Mouse (Mus musculus) regulatory T cell (primary cell): ENCODE data around the gene Cyb561d2.

Source experiments
- in situ Hi-C: fragments of 300-600 bp; cut with MboI, MseI; formaldehyde crosslinking; loops from one replicate; pipeline ENCODE4 v1.15.1; 2025; ENCODE audit warnings: high pct_unique_total_duplicates

The Cyb561d2 gene

GRCm38 (mm10) chr9:107550491-107551116, 8.6 kb upstream of the Cyb561d2 start:
- in situ Hi-C loops = loop anchor here (5.0 kb wide), 1 partner anchor 322 kb away; the partner anchor contains the start of gene Rbm6

- in situ Hi-C loops = loop anchor here (5.0 to 10.0 kb wide), 2 partner anchors 323 to 1185 kb away; partner anchors contain the start of genes Dusp7 and Rbm6
These were observed 7.5 kb upstream of the Cyb561d2 start for GRCm38 (mm10) chr9:107549297-107550074.

- in situ Hi-C loops = loop anchor here (10.0 kb wide), 1 partner anchor 1184 kb away; the partner anchor contains the start of gene Dusp7
These were observed 6.8 kb upstream of the Cyb561d2 start for GRCm38 (mm10) chr9:107548820-107549219.

GRCm38 (mm10) chr9:107547957-107548356, 6.0 kb upstream of the Cyb561d2 start:
- in situ Hi-C loops = loop anchor here (10.0 kb wide), 1 partner anchor 1183 kb away; the partner anchor contains the start of gene Dusp7

GRCm38 (mm10) chr9:107547026-107547425, 5.0 kb upstream of the Cyb561d2 start, which contains the start of gene Zmynd10:
Zmynd10 (plus strand) TSS chr9:107547298.
- in situ Hi-C loops = loop anchor here (10.0 kb wide), 1 partner anchor 1182 kb away; the partner anchor contains the start of gene Dusp7

GRCm38 (mm10) chr9:107545602-107546001, 3.6 kb upstream of the Cyb561d2 start:
- in situ Hi-C loops = loop anchor here (10.0 kb wide), 1 partner anchor 1181 kb away; the partner anchor contains the start of gene Dusp7

GRCm38 (mm10) chr9:107545199-107545598, 3.2 kb upstream of the Cyb561d2 start:
- in situ Hi-C loops = loop anchor here (10.0 kb wide), 1 partner anchor 1180 kb away; the partner anchor contains the start of gene Dusp7

- in situ Hi-C loops = loop anchor here (10.0 kb wide), 1 partner anchor 1180 kb away; the partner anchor contains the start of gene Dusp7
These were observed 2.7 kb upstream of the Cyb561d2 start for GRCm38 (mm10) chr9:107544729-107545128.

- in situ Hi-C loops = loop anchor here (10.0 kb wide), 1 partner anchor 1179 kb away; the partner anchor contains the start of gene Dusp7
These were observed 2.3 kb upstream of the Cyb561d2 start for GRCm38 (mm10) chr9:107544196-107544700.

- in situ Hi-C loops = loop anchor here (10.0 kb wide), 1 partner anchor 1178 kb away; the partner anchor contains the start of gene Dusp7
These were observed 1.3 kb upstream of the Cyb561d2 start for GRCm38 (mm10) chr9:107543299-107543698.

- in situ Hi-C loops = loop anchor here (10.0 kb wide), 1 partner anchor 1178 kb away; the partner anchor contains the start of gene Dusp7
These were observed 728 bp upstream of the Cyb561d2 start for GRCm38 (mm10) chr9:107542721-107543120.

GRCm38 (mm10) chr9:107542352-107542686, 326 bp upstream of the Cyb561d2 start:
- in situ Hi-C loops = loop anchor here (10.0 kb wide), 1 partner anchor 1178 kb away; the partner anchor contains the start of gene Dusp7

- in situ Hi-C loops = loop anchor here (10.0 kb wide), 1 partner anchor 1176 kb away; the partner anchor contains the start of gene Dusp7
These were observed 988 bp downstream of the Cyb561d2 start for GRCm38 (mm10) chr9:107541005-107541404.

- in situ Hi-C loops = loop anchor here (10.0 kb wide), 1 partner anchor 1176 kb away; the partner anchor contains the start of gene Dusp7
These were observed 1.6 kb downstream of the Cyb561d2 start for GRCm38 (mm10) chr9:107540420-107540819.

- in situ Hi-C loops = loop anchor here (10.0 kb wide), 1 partner anchor 1175 kb away; the partner anchor contains the start of gene Dusp7
These were observed 2.1 kb downstream of the Cyb561d2 start for GRCm38 (mm10) chr9:107539940-107540339.

GRCm38 (mm10) chr9:107538711-107539110, 3.3 kb downstream of the Cyb561d2 start:
- in situ Hi-C loops = no loop called here

- in situ Hi-C loops = no loop called here
These were observed 3.8 kb downstream of the Cyb561d2 start for GRCm38 (mm10) chr9:107538231-107538630.

- in situ Hi-C loops = no loop called here
These were observed 7.4 kb downstream of the Cyb561d2 start for GRCm38 (mm10) chr9:107534408-107535202.

- in situ Hi-C loops = no loop called here
These were observed 8.1 kb downstream of the Cyb561d2 start, which contains the start of gene Tmem115 for GRCm38 (mm10) chr9:107533791-107534407. Tmem115 (plus strand) TSS chr9:107533945.
